Mouse (Mus musculus) myocyte (in vitro differentiated cells): ENCODE measurements at regions not wholly inside any gene's neighbourhood (a gene's known extent, or its start where the extent isn't known, plus 50 kb on each side); places are given as distances from the start of the nearest gene placed in this dataset.

ENCODE experiments used
- H3K27me3 ChIP-seq: one replicate; pipeline ENCODE4 v1.6.1; 2011; ENCODE audit not compliant: control insufficient read depth, insufficient read depth, insufficient read length
- H3K36me3 ChIP-seq: one replicate; pipeline ENCODE4 v1.6.1; 2011; ENCODE audit not compliant: control insufficient read depth, insufficient read depth
- H3K4me2 ChIP-seq: one replicate; pipeline ENCODE4 v1.6.1; 2011; ENCODE audit warnings: low read depth, control low read depth
- H3K4me3 ChIP-seq: one replicate; pipeline ENCODE4 v1.5.1; 2011; ENCODE audit warnings: mild to moderate bottlenecking, control low read depth, moderate library complexity
- H3K79me2 ChIP-seq: one replicate; pipeline ENCODE4 v1.6.1; 2011; ENCODE audit not compliant: control insufficient read depth, insufficient read depth
- H3ac ChIP-seq: one replicate; pipeline ENCODE4 v1.6.1; 2011; ENCODE audit not compliant: control insufficient read depth, insufficient read length
- CEBPB ChIP-seq: IDR thresholded peaks from 2 replicates; pipeline ENCODE4 v1.6.1; 2011; ENCODE audit warnings: mild to moderate bottlenecking, moderate library complexity; ENCODE audit not compliant: poor library complexity, insufficient read depth, severe bottlenecking
- E2F4 ChIP-seq: IDR thresholded peaks from one replicate; pipeline ENCODE4 v1.6.1; 2011; ENCODE audit warnings: mild to moderate bottlenecking, control low read depth, moderate library complexity; ENCODE audit not compliant: insufficient read depth
- MAX ChIP-seq: IDR thresholded peaks from one replicate; pipeline ENCODE4 v1.6.1; 2011; ENCODE audit warnings: low read depth, mild to moderate bottlenecking, control low read depth
- MYOD1 ChIP-seq, 3 experiments: IDR thresholded peaks; one replicate each; pipeline ENCODE4 v1.6.1; 2011; ENCODE audit warnings: control low read depth in 2 of 3, low read depth in 2 of 3, mild to moderate bottlenecking in 2 of 3, moderate library complexity in 1 of 3; ENCODE audit not compliant: insufficient read length in 2 of 3, control insufficient read depth in 1 of 3
- MYOG ChIP-seq, 3 experiments: IDR thresholded peaks; one replicate each; pipeline ENCODE4 v1.6.1; 2011; ENCODE audit warnings: control low read depth in 2 of 3, low read depth in 2 of 3, mild to moderate bottlenecking in 2 of 3; ENCODE audit not compliant: insufficient read length in 2 of 3, control insufficient read depth in 1 of 3, insufficient read depth in 1 of 3
- POLR2A ChIP-seq: IDR thresholded peaks from one replicate; pipeline ENCODE4 v1.6.1; 2011; ENCODE audit warnings: low read depth, mild to moderate bottlenecking, control low read depth, moderate library complexity; ENCODE audit not compliant: insufficient read length
- POLR2AphosphoS2 ChIP-seq: IDR thresholded peaks from one replicate; pipeline ENCODE4 v1.6.1; 2011; ENCODE audit warnings: low read depth, control low read depth; ENCODE audit not compliant: insufficient read length
- REST ChIP-seq: IDR thresholded peaks from one replicate; pipeline ENCODE4 v1.6.1; 2011; ENCODE audit warnings: mild to moderate bottlenecking, control low read depth, moderate library complexity; ENCODE audit not compliant: insufficient read depth, insufficient read length
- SRF ChIP-seq: IDR thresholded peaks from one replicate; pipeline ENCODE4 v1.6.1; 2011; ENCODE audit warnings: low read depth; ENCODE audit not compliant: control insufficient read depth, insufficient read length
- TCF12 ChIP-seq: IDR thresholded peaks from one replicate; pipeline ENCODE4 v1.6.1; 2011; ENCODE audit warnings: mild to moderate bottlenecking, control low read depth; ENCODE audit not compliant: poor library complexity, insufficient read depth, severe bottlenecking
- TCF3 ChIP-seq: IDR thresholded peaks from one replicate; pipeline ENCODE4 v1.6.1; 2011; ENCODE audit warnings: low read depth, control low read depth; ENCODE audit not compliant: insufficient read length
- USF1 ChIP-seq: IDR thresholded peaks from one replicate; pipeline ENCODE4 v1.6.1; 2011; ENCODE audit warnings: low read depth, mild to moderate bottlenecking, control low read depth, moderate library complexity

GRCm38 (mm10) chr15:57545141-57545540, 67.7 kb upstream of the Slc22a22 start:
- Histone ChIP-seq H3K4me2 (no peak overlapping the region), H3K36me3 (no peaks in the 10 kb centered on the region), H3K79me2 (no peaks in the 10 kb centered on the region), H3K27me3 (no peaks in the 10 kb centered on the region), H3K4me3 (no peak overlapping the region), H3ac (no peak overlapping the region)
- TF ChIP-seq E2F4 (no peak), USF1 (no peak), POLR2AphosphoS2 (no peak), TCF12 (no peak), TCF3 (no peak), CEBPB (no peak), MYOG (IDR thresholded peaks at IDR 0.05; ENCODE audit: control insufficient read depth in 1 of 3, insufficient read depth in 1 of 3, insufficient read length in 2 of 3, low read depth in 2 of 3) (no peak), MYOD1 (IDR thresholded peaks at IDR 0.05; ENCODE audit: control insufficient read depth in 1 of 3, insufficient read length in 2 of 3, low read depth in 2 of 3) (no peak), POLR2A (no peak), REST (no peak), MAX (no peak)

DNA sequence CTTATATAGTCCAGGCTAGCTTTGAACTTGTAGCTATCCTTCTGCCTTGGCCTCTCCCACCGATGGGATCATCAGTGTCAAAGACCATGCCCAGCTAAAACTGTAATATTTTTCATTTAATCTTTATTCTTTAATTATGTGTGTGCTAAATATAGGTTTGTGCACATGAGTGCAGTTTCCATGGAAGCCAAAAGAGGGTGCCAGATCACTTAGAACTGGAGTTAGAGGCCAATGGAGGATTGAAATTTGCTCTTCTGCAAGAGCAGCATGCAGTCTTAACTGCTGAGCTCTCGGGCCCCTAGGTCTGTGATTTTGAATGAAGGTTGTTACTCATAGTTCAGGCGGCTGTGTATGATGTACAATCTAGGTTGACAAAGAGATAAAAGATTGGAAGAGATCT, 66.6 kb upstream of the Slc22a22 start:
- TF ChIP-seq REST = no peak
- no peak for TF ChIP-seq MYOG (IDR thresholded peaks at IDR 0.05; ENCODE audit: control insufficient read depth in 1 of 3, insufficient read depth in 1 of 3, insufficient read length in 2 of 3, low read depth in 2 of 3)
- TF ChIP-seq TCF3 = no peak
- TF ChIP-seq POLR2A = no peak
- no peak overlapping the region for H3K4me2 ChIP-seq
- no peak overlapping the region for H3ac ChIP-seq
- H3K79me2 ChIP-seq = no peaks in the 10 kb centered on the region
- H3K4me3 ChIP-seq = no peak overlapping the region
- no peaks in the 10 kb centered on the region for H3K36me3 ChIP-seq
- no peaks in the 10 kb centered on the region for H3K27me3 ChIP-seq

GRCm38 (mm10) chr15:57542630-57543029, 65.2 kb upstream of the Slc22a22 start:
- TF ChIP-seq CEBPB (no peak), TCF12 (no peak), USF1 (no peak), SRF (no peak), E2F4 (no peak), MYOD1 (IDR thresholded peaks at IDR 0.05; ENCODE audit: control insufficient read depth in 1 of 3, insufficient read length in 2 of 3, low read depth in 2 of 3) (no peak), POLR2A (no peak), MYOG (IDR thresholded peaks at IDR 0.05; ENCODE audit: control insufficient read depth in 1 of 3, insufficient read depth in 1 of 3, insufficient read length in 2 of 3, low read depth in 2 of 3) (no peak), TCF3 (no peak), POLR2AphosphoS2 (no peak), REST (no peak), MAX (no peak)
- Histone ChIP-seq H3K4me2 (no peak overlapping the region), H3ac (no peak overlapping the region)

GRCm38 (mm10) chr15:57535514-57535913, 58.1 kb upstream of the Slc22a22 start:
- Histone ChIP-seq H3K79me2 (no peaks in the 10 kb centered on the region), H3ac (no peak overlapping the region), H3K4me2 (no peak overlapping the region), H3K27me3 (no peaks in the 10 kb centered on the region), H3K36me3 (no peaks in the 10 kb centered on the region), H3K4me3 (no peak overlapping the region)
- TF ChIP-seq MAX (no peak), MYOD1 (IDR thresholded peaks at IDR 0.05; ENCODE audit: control insufficient read depth in 1 of 3, insufficient read length in 2 of 3, low read depth in 2 of 3) (peak in 2 of 3 experiments; percentile 48 to 66), MYOG (IDR thresholded peaks at IDR 0.05; ENCODE audit: control insufficient read depth in 1 of 3, insufficient read depth in 1 of 3, insufficient read length in 2 of 3, low read depth in 2 of 3) (peak in 1 of 3 experiments; percentile 63), USF1 (no peak)

More at GRCm38 (mm10) chr15:57542630-57543029, 65.2 kb upstream of the Slc22a22 start:
- H3K27me3 ChIP-seq = no peaks in the 10 kb centered on the region
- no peaks in the 10 kb centered on the region for H3K36me3 ChIP-seq
- no peak overlapping the region for H3K4me3 ChIP-seq
- no peaks in the 10 kb centered on the region for H3K79me2 ChIP-seq
